Mouse (Mus musculus) spleen, adult 2 months (tissue): ENCODE data around the gene Olfr229.

Experiments
- CTCF ChIP-seq: fragments of 200-500 bp; IDR thresholded peaks from 2 replicates; pipeline ENCODE4 v1.5.1; 2011; ENCODE audit warnings: mild to moderate bottlenecking, inconsistent platforms; ENCODE audit not compliant: insufficient read depth, insufficient read length, insufficient replicate concordance; ENCODE audit errors: extremely low read depth
- POLR2A ChIP-seq: fragments of 200-500 bp; IDR thresholded peaks from 2 replicates; pipeline ENCODE4 v1.6.1; 2011; ENCODE audit warnings: low read depth, low read length, inconsistent platforms

GRCm38 (mm10) chr9:39866122-39866521, 41.0 kb upstream of the Olfr229 start, which contains the start of gene Olfr972:
- TF ChIP-seq CTCF: no peak
- TF ChIP-seq POLR2A: no peak
